Mouse (Mus musculus): ENCODE data around the gene Spry1.

DNA sequence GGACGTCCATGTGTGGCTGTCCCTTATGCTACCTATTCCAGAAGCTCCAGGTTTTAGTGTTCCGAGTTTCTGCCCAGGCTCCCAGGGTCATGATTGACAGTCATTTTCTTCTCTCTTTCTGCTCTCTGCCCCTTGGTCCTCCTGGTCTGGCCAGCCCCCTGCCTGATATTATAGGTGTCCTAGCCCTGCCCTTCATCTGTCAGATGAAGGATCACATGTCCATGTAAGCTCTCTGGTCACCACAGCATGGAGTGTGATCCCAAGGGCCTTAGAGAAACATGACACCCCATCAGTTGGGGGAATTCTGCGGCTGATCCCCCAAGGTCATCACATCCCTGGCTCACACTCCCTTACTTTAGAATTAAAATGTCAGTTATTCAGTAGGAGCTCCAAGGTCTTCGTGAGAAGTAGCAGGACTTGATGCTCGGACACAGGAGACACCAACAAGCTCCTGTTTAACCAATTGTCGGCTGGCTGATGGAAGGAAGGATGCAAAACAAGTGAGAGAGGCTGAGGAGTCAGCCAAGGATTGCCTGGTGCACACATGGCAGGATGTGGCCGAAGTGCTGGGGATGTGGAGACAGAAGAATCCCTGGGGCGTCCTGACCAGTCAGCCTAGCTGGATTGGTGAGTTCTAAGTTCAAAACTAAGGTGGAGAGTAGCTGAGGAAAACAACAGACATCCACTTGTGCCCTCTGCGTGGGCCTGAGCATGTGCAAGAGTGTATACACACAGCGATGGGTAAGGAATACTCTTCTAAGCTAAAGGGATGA, 24.7 kb upstream of the Spry1 start:
- TF ChIP-seq CTCF (IDR thresholded peaks at IDR 0.05; ENCODE audit: extremely low read depth, insufficient read depth, low read length) = no peak
- no peak for TF ChIP-seq POLR2A (IDR thresholded peaks at IDR 0.05; ENCODE audit: extremely low read depth, insufficient read depth, low read length)

All from cortical plate, adult 2 months (tissue).